Mouse (Mus musculus) heart, postnatal 4 days (tissue): Measurements from ENCODE around the gene Sarm1. TPM values are rescaled to one million over a fixed set of nuclear protein-coding genes. Genes with fewer than 3 reads are reported as not detected.

Source experiments
- total RNA-seq, 2 experiments: library from RNA; stranded (reverse); gene quantifications; 2 replicates each; pipeline ENCODE4 v1.2.3; 2021

Gene Sarm1
- total RNA-seq, 2 experiments from 2014 or later = 0.12 to 0.27 TPM

Other genes with a start within 250 kb of the Sarm1 start
- 100 to 1,000 TPM; 178 to 185 TPM for gene 2610507B11Rik, start 236.0 kb downstream of the Sarm1 start, total RNA-seq
- gene BC030499, start 206.9 kb downstream of the Sarm1 start, total RNA-seq = 1 to 10 TPM; 1.2 to 1.4 TPM
- 10 to 100 TPM; 32.6 to 33.2 TPM for gene Spag5, start 196.2 kb downstream of the Sarm1 start, total RNA-seq
- 1 to 10 TPM; 3.3 to 3.6 TPM for gene Aldoc, start 174.8 kb downstream of the Sarm1 start, total RNA-seq
- gene Pigs, start 169.3 kb downstream of the Sarm1 start, total RNA-seq = 10 to 100 TPM; 27.0 to 27.2 TPM
- 10 to 100 TPM; 13.5 to 14.6 TPM for gene Unc119, start 154.3 kb downstream of the Sarm1 start, total RNA-seq
- gene Foxn1, start 111.2 kb downstream of the Sarm1 start, total RNA-seq = not detected
- not detected for gene Slc13a2, start 75.5 kb downstream of the Sarm1 start, total RNA-seq
- 1 to 10 TPM; 2.3 to 3.5 TPM for gene Slc46a1, start 32.1 kb downstream of the Sarm1 start, total RNA-seq
- gene Vtn, start 1.3 kb upstream of the Sarm1 start, total RNA-seq = 1 to 10 TPM; 4.8 to 8.6 TPM
- not detected for gene Sebox, start 5.7 kb upstream of the Sarm1 start, total RNA-seq
- gene Tmem199, start 14.4 kb upstream of the Sarm1 start, total RNA-seq = 10 to 100 TPM; 18.3 to 19.6 TPM
- 100 to 1,000 TPM; 148 to 152 TPM for gene Poldip2, start 14.4 kb upstream of the Sarm1 start, total RNA-seq
- 10 to 100 TPM; 69.6 to 71.6 TPM for gene Tnfaip1, start 38.6 kb upstream of the Sarm1 start, total RNA-seq
- 10 to 100 TPM; 56.3 to 58.9 TPM for gene Ift20, start 38.6 kb upstream of the Sarm1 start, total RNA-seq
- gene Tmem97, start 53.0 kb upstream of the Sarm1 start, total RNA-seq = 10 to 100 TPM; 31.4 to 32.3 TPM
- 10 to 100 TPM; 20.6 to 20.8 TPM for gene Nlk, start 199.6 kb upstream of the Sarm1 start, total RNA-seq